Mouse (Mus musculus): ENCODE measurements around the gene Foxj1. TPM values are rescaled to one million over a fixed set of nuclear protein-coding genes. Genes with fewer than 3 reads are reported as not detected.

Gene Foxj1
- polyA plus RNA-seq, 1 experiment from 2014 or later = 3.8 TPM

GRCm38 (mm10) chr11:116333526-116334416, 1.4 kb downstream of the Foxj1 start:
- Histone ChIP-seq H3K9me3 (ENCODE audit: control insufficient read depth, low read length) (no peaks in the 10 kb centered on the region), H3K4me1 (ENCODE audit: control insufficient read depth, insufficient read depth, low read length) (peaks cover 61% of the 10 kb centered on the region), H3K27ac (ENCODE audit: low read depth, low read length) (no peak overlapping the region), H3K27me3 (ENCODE audit: control insufficient read depth, insufficient read depth, low read length) (peaks cover 19% of the 10 kb centered on the region), H3K4me2 (peak overlapping the region; percentile 73), H3K4me3 (ENCODE audit: low read depth, low read length) (peak overlapping the region; percentile 38), H3K9ac (ENCODE audit: low read length) (peak overlapping the region; percentile 43), H3K36me3 (ENCODE audit: control insufficient read depth, insufficient read depth, low read length) (no peaks in the 10 kb centered on the region)
- 24% methylated on average over 31 of the region's 31 CpGs for WGBS
- ATAC-seq (ENCODE audit: low FRiP score) (no peak), DNase-seq (ENCODE audit: low spot score, missing footprints) (no peak)

- Histone ChIP-seq H3K4me2 (peak overlapping the region; percentile 73; the same call in 1 of the 2 replicates), H3K4me1 (ENCODE audit: control insufficient read depth, insufficient read depth, low read length) (peaks cover 61% of the 10 kb centered on the region)
Measured at GRCm38 (mm10) chr11:116332983-116333270, 2.3 kb downstream of the Foxj1 start.

GRCm38 (mm10) chr11:116332232-116332982, 2.8 kb downstream of the Foxj1 start:
- Histone ChIP-seq H3K27me3 (ENCODE audit: control insufficient read depth, insufficient read depth, low read length) (peaks cover 19% of the 10 kb centered on the region), H3K9ac (ENCODE audit: low read length) (peak overlapping the region; percentile 9; the same call in 1 of the 2 replicates), H3K4me2 (peak overlapping the region; percentile 0; the same call in 1 of the 2 replicates), H3K9me3 (ENCODE audit: control insufficient read depth, low read length) (no peaks in the 10 kb centered on the region), H3K36me3 (ENCODE audit: control insufficient read depth, insufficient read depth, low read length) (no peaks in the 10 kb centered on the region), H3K27ac (ENCODE audit: low read depth, low read length) (peak overlapping the region; percentile 54), H3K4me1 (ENCODE audit: control insufficient read depth, insufficient read depth, low read length) (peaks cover 61% of the 10 kb centered on the region), H3K4me3 (ENCODE audit: low read depth, low read length) (no peak overlapping the region)
- peak; percentile 93 for DNase-seq (ENCODE audit: low spot score, missing footprints)
- ATAC-seq (ENCODE audit: low FRiP score) = peak; percentile 68
- WGBS = 24% methylated on average over 19 of the region's 19 CpGs

More at GRCm38 (mm10) chr11:116332983-116333270, 2.3 kb downstream of the Foxj1 start:
- H3K9ac ChIP-seq (ENCODE audit: low read length) = no peak overlapping the region; the same call in 1 of the 2 replicates
- peaks cover 19% of the 10 kb centered on the region for H3K27me3 ChIP-seq (ENCODE audit: control insufficient read depth, insufficient read depth, low read length)
- ATAC-seq (ENCODE audit: low FRiP score) (no peak), DNase-seq (ENCODE audit: low spot score, missing footprints) (no peak)
- WGBS = 68% methylated on average over 3 of the region's 3 CpGs
- H3K27ac ChIP-seq (ENCODE audit: low read depth, low read length) = peak overlapping the region; percentile 54
- no peak overlapping the region for H3K4me3 ChIP-seq (ENCODE audit: low read depth, low read length)
- H3K9me3 ChIP-seq (ENCODE audit: control insufficient read depth, low read length) = no peaks in the 10 kb centered on the region
- H3K36me3 ChIP-seq (ENCODE audit: control insufficient read depth, insufficient read depth, low read length) = no peaks in the 10 kb centered on the region

GRCm38 (mm10) chr11:116330211-116330518, 5.0 kb downstream of the Foxj1 start:
- H3K27ac ChIP-seq (ENCODE audit: low read depth, low read length) = peak overlapping the region; percentile 60
- 60% methylated on average over 7 of the region's 7 CpGs for WGBS
- H3K9ac ChIP-seq (ENCODE audit: low read length) = peak overlapping the region; percentile 36; the same call in 1 of the 2 replicates
- peaks cover 52% of the 10 kb centered on the region for H3K4me1 ChIP-seq (ENCODE audit: control insufficient read depth, insufficient read depth, low read length)
- no peak overlapping the region for H3K4me2 ChIP-seq
- ATAC-seq (ENCODE audit: low FRiP score) (no peak), DNase-seq (ENCODE audit: low spot score, missing footprints) (no peak)
- H3K36me3 ChIP-seq (ENCODE audit: control insufficient read depth, insufficient read depth, low read length) = no peaks in the 10 kb centered on the region
- no peak overlapping the region for H3K4me3 ChIP-seq (ENCODE audit: low read depth, low read length)
- peaks cover 19% of the 10 kb centered on the region for H3K27me3 ChIP-seq (ENCODE audit: control insufficient read depth, insufficient read depth, low read length)
- no peaks in the 10 kb centered on the region for H3K9me3 ChIP-seq (ENCODE audit: control insufficient read depth, low read length)

- Histone ChIP-seq H3K9me3 (ENCODE audit: control insufficient read depth, low read length) (no peaks in the 10 kb centered on the region), H3K4me1 (ENCODE audit: control insufficient read depth, insufficient read depth, low read length) (peaks cover 46% of the 10 kb centered on the region), H3K36me3 (ENCODE audit: control insufficient read depth, insufficient read depth, low read length) (no peaks in the 10 kb centered on the region), H3K27ac (ENCODE audit: low read depth, low read length) (peak overlapping the region; percentile 60), H3K9ac (ENCODE audit: low read length) (peak overlapping the region; percentile 28), H3K4me3 (ENCODE audit: low read depth, low read length) (no peak overlapping the region), H3K4me2 (no peak overlapping the region), H3K27me3 (ENCODE audit: control insufficient read depth, insufficient read depth, low read length) (peaks cover 16% of the 10 kb centered on the region)
- ATAC-seq (ENCODE audit: low FRiP score) = peak; percentile 60; the same call in 1 of the 2 replicates
- 40% methylated on average over 18 of the region's 18 CpGs for WGBS
- peak; percentile 92 for DNase-seq (ENCODE audit: low spot score, missing footprints)
Measured at GRCm38 (mm10) chr11:116329314-116330210, 5.6 kb downstream of the Foxj1 start.

- DNase-seq (ENCODE audit: low spot score, missing footprints) (no peak), ATAC-seq (ENCODE audit: low FRiP score) (no peak)
- Histone ChIP-seq H3K4me1 (ENCODE audit: control insufficient read depth, insufficient read depth, low read length) (peaks cover 22% of the 10 kb centered on the region), H3K27me3 (ENCODE audit: control insufficient read depth, insufficient read depth, low read length) (no peaks in the 10 kb centered on the region; the same call in 1 of the 2 replicates), H3K4me2 (no peak overlapping the region), H3K9me3 (ENCODE audit: control insufficient read depth, low read length) (no peaks in the 10 kb centered on the region), H3K36me3 (ENCODE audit: control insufficient read depth, insufficient read depth, low read length) (no peaks in the 10 kb centered on the region), H3K4me3 (ENCODE audit: low read depth, low read length) (no peak overlapping the region), H3K27ac (ENCODE audit: low read depth, low read length) (no peak overlapping the region), H3K9ac (ENCODE audit: low read length) (no peak overlapping the region)
- 68% methylated on average over 7 of the region's 7 CpGs for WGBS
Measured at GRCm38 (mm10) chr11:116326963-116327603, 8.1 kb downstream of the Foxj1 start.

- Histone ChIP-seq H3K27ac (ENCODE audit: low read depth, low read length) (no peak overlapping the region), H3K4me1 (ENCODE audit: control insufficient read depth, insufficient read depth, low read length) (peaks cover 10% of the 10 kb centered on the region), H3K9me3 (ENCODE audit: control insufficient read depth, low read length) (no peaks in the 10 kb centered on the region), H3K4me3 (ENCODE audit: low read depth, low read length) (peak overlapping the region; percentile 32), H3K36me3 (ENCODE audit: control insufficient read depth, insufficient read depth, low read length) (no peaks in the 10 kb centered on the region), H3K9ac (ENCODE audit: low read length) (peak overlapping the region; percentile 68), H3K4me2 (peak overlapping the region; percentile 84), H3K27me3 (ENCODE audit: control insufficient read depth, insufficient read depth, low read length) (no peaks in the 10 kb centered on the region)
- DNase-seq (ENCODE audit: low spot score, missing footprints) (peak; percentile 99), ATAC-seq (ENCODE audit: low FRiP score) (peak; percentile 78)
- WGBS = under 1% methylated on average over 41 of the region's 41 CpGs
Measured at GRCm38 (mm10) chr11:116318719-116319659, 16.2 kb downstream of the Foxj1 start.

All from midbrain, embryonic 11.5 days (tissue).